Mouse (Mus musculus) Patski (cell line): Measurements from ENCODE around the gene Rasa4. TPM values are rescaled to one million over a fixed set of nuclear protein-coding genes. Genes with fewer than 3 reads are reported as not detected.
A peak's percentile ranks its signal among the peaks of the same experiment; 100 is the strongest.

Experiments used
- ATAC-seq: fragments of 100-300 bp; one replicate; pipeline ENCODE4 v1.8.0; 2021
- CTCF ChIA-PET: fragments of 350-600 bp; sonication (Branson Sonifier 250); formaldehyde crosslinking; loops from one replicate; lab custom pipeline; 2022; ENCODE audit warnings: inconsistent platforms; lab: Charles Lee
- POLR2A ChIA-PET: fragments of 350-600 bp; sonication (Branson Sonifier 250); formaldehyde crosslinking; loops from one replicate; lab custom pipeline; 2022; ENCODE audit warnings: antibody characterized with exemption, inconsistent platforms; lab: Charles Lee
- DNase-seq: peaks from one replicate; pipeline ENCODE4 v3.0.0-alpha.2; 2011; ENCODE audit warnings: low read depth, low spot score
- H3K27me3 ChIP-seq: fragments of 371-371 bp; one replicate; pipeline ENCODE4 v1.5.1; 2021
- CTCF ChIP-seq: fragments of 100-300 bp; IDR thresholded peaks from one replicate; pipeline ENCODE4 v1.5.1; 2021
- in situ Hi-C: fragments of 300-500 bp; cut with MboI; formaldehyde crosslinking; loops from 3 replicates; pipeline ENCODE4 v1.11.1; 2018; ENCODE audit warnings: low pct_unique_long_range_greater_than_20kb, mixed read lengths
- polyA plus RNA-seq: library from polyadenylated mRNA; unstranded; gene quantifications from one replicate; pipeline ENCODE4 v1.2.3, GENCODE M21; 2021

Gene Rasa4
- polyA plus RNA-seq = 8.7 TPM

DNA sequence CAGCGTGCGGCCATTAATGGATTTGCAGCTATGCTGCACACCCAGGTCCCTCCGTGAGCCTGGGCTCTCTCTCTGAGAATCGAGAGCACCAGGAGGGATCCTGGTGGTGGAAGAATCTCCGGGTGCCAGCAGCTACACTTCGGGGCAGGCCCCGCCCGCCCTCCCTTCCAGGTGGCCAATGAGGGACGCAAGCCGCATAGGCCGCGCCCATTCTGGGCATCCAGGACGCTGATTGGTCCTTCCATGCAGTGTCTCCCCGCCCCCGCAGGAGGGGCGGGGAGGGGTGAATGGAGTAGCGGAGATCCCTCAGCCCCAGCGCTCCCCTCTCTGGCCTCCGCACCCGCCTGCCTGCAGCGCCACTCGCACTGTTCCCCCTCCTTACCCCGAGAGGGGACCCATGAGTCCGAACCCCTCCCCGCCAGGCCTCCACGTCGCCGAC is at the start of gene Rasa4:
Rasa4 (plus strand) TSS at position 248 of the 439 bp plus-strand sequence.
- ChIA-PET CTCF (no interaction called here), POLR2A (no interaction called here)
- peak; percentile 93 for ATAC-seq
- H3K27me3 ChIP-seq = no peaks in the 10 kb centered on the region
- peak; percentile 70 for DNase-seq
- in situ Hi-C loops = no loop called here
- TF ChIP-seq CTCF = no peak

DNA sequence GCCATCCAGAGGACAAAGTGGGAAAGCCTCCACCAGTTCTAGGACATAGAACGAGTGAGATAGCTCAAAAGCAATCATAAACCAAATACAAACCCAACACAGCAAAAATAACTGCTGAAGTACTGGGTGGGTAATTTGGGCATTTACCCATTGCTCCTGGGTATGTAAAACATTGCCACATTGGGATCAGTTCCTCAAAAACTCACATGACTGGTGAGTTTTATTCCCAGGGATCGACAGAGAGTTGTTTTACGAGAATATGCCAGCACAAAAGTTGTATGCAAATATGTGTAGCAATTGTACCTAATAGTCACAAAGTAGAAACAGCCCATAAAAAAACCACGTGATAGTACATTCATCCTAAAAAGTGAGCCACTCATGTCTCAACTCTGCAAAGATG is 48.8 kb upstream of the Rasa4 start:
- ATAC-seq (no peak), DNase-seq (no peak)
- no peaks in the 10 kb centered on the region for H3K27me3 ChIP-seq
- ChIA-PET CTCF (interaction anchor here (1.0 to 2.4 kb wide), 3 partner anchors 19 to 39 kb away, joined by 3 to 7 read pairs (median 3); no protein-coding TSS in a partner anchor), POLR2A (interaction anchor here (0.5 kb wide), 1 partner anchor 31 kb away, joined by 4 read pairs; no protein-coding TSS in a partner anchor)
- no peak for TF ChIP-seq CTCF
- in situ Hi-C loops = no loop called here

DNA sequence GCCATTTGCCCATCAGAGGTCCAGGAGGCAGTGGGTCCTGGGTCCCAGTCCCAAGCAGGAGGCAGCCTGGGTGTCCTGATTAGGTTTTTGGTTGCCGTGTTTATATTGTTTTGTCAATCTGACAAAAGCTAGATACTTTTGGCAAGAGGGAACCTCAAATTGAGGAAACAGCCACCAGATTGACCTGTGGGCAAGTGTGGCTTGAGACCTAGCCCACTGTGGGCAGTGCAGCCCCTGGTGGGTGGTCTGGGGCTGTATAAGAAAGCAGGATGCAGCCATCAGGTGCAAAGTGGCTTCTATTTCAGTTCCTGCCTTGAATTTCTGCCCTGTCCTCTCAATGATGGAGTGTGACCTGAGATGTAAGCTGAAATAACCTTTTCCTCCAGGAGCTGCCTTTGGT is 48.4 kb upstream of the Rasa4 start:
- ATAC-seq = no peak
- in situ Hi-C loops = no loop called here
- H3K27me3 ChIP-seq = no peaks in the 10 kb centered on the region
- DNase-seq = no peak
- ChIA-PET CTCF (interaction anchor here (1.8 to 2.4 kb wide), 2 partner anchors 10 to 19 kb away, joined by 4 to 7 read pairs; no protein-coding TSS in a partner anchor), POLR2A (no interaction called here)
- no peak for TF ChIP-seq CTCF

DNA sequence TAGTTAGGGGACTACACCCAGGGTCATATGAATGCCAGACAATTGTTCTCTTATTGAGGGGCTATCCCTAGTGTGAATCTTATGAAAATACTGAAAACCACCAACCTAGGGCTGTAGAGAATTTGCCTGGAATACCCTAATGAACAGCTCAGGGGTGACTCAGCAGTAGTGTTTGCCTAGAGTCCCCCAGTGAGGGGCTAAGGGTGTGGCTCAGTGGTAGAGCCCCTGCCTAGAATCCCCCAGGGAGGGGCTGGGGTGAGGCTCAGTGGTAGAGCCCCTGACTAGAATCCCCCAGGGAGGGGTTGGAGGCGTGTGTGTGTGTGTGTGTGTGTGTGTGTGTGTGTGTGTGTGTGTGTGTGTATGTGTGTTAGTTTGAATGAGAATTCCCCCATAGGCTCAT is 47.0 kb upstream of the Rasa4 start:
- no peak for TF ChIP-seq CTCF
- H3K27me3 ChIP-seq = no peaks in the 10 kb centered on the region
- ChIA-PET CTCF (interaction anchor here (1.3 to 1.8 kb wide), 3 partner anchors 10 to 49 kb away, joined by 3 to 6 read pairs (median 4); no protein-coding TSS in a partner anchor), POLR2A (interaction anchor here (0.6 kb wide), 1 partner anchor 181 kb away, joined by 3 read pairs; no protein-coding TSS in a partner anchor)
- no peak for ATAC-seq
- no peak for DNase-seq
- in situ Hi-C loops = no loop called here

DNA sequence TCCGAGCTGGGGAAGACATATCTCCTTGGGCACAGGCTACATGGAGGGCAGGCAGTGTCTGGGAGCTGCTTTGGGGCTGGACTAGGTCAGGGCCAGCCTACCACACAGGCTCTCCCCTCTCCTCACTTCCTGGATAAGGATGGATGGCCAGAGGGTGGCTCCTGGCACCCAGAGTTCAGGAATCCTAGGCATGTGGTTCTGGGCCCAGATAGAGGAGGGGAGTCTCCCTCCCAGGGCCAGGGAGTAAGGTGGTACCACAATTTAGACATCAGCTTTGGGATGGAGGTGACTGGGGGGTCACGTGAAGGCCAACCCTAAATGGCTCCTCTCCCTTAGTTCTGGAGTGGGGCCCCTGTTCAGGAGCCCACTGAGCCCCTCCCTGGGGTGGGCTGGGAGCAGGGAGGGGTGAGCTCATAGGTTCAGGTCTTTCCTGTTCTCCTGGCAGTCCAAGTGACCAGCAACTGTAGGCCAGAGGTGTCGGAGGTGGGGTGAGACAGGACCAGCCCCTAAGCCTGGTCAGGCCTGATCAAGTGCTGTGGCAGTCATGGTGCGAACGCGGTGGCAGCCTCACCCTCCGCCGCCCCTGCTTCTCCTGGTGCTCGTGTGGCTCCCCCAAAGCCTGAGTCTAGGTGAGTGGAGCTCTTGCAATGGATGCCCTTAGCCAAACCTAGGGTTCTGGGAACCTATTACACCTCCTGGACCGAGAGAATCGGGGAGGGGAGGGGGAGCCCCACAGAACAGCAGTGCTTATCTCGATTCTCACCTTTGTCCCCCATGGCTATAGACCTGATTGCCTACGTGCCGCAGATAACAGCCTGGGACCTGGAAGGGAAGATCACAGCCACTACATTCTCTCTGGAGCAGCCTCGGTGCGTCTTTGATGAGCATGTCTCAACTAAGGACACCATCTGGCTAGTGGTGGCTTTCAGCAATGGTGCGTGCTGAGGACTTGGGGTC is 45.2 kb upstream of the Rasa4 start, which contains the start of gene Upk3b:
Upk3b (plus strand) TSS at position 239 of the 957 bp plus-strand sequence.
- ChIA-PET CTCF (interaction anchor here (1.2 kb wide), 1 partner anchor 36 kb away, joined by 5 read pairs; no protein-coding TSS in a partner anchor), POLR2A (no interaction called here)
- H3K27me3 ChIP-seq = no peaks in the 10 kb centered on the region
- no peak for TF ChIP-seq CTCF
- DNase-seq = no peak
- no peak for ATAC-seq
- in situ Hi-C loops = no loop called here

DNA sequence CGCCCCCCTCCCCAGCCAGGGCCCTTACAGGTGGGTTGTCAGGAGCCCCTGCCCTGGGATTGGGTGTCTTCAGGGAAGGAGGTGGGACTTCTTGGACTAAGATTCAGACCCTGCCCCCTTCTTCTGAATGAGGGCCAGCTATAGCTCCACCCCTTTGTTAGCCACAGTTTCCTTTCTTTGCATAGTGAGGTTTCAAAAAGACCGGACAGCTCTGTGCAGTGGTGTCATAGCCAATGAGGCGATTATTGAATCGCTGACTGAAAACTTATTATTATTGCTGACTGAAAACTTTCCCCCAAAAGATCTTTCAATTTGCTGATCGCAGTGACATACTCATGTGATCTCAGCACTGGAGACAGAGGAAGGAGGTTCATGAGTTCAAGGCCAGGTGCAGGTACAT is 43.5 kb upstream of the Rasa4 start:
- ChIA-PET POLR2A (no interaction called here), CTCF (no interaction called here)
- no peak for ATAC-seq
- TF ChIP-seq CTCF = no peak
- in situ Hi-C loops = no loop called here
- DNase-seq = no peak
- H3K27me3 ChIP-seq = no peaks in the 10 kb centered on the region

DNA sequence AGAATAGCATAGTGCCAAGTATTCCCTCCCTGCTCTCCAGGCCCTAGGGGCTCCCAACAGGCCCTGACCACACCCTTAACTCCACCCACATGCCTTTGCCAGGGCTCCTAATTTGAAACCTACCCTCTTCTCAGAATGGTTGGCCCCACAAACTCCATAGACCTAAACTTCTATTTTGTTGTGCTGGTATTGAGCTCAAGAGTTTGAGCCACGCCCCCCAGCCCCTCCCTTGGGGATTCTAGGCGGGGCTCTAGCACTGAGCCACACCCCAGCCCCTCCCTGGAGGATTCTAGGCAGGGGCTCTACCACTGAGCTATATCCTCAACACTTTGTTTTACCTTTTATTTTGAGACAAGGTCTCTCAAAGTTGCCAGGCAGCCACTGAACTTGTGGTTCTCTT is 42.5 kb upstream of the Rasa4 start:
- in situ Hi-C loops = no loop called here
- no peaks in the 10 kb centered on the region for H3K27me3 ChIP-seq
- ChIA-PET CTCF (interaction anchor here (1.2 kb wide), 1 partner anchor 54 kb away, joined by 3 read pairs; no protein-coding TSS in a partner anchor), POLR2A (no interaction called here)
- ATAC-seq = no peak
- DNase-seq = no peak
- no peak for TF ChIP-seq CTCF

DNA sequence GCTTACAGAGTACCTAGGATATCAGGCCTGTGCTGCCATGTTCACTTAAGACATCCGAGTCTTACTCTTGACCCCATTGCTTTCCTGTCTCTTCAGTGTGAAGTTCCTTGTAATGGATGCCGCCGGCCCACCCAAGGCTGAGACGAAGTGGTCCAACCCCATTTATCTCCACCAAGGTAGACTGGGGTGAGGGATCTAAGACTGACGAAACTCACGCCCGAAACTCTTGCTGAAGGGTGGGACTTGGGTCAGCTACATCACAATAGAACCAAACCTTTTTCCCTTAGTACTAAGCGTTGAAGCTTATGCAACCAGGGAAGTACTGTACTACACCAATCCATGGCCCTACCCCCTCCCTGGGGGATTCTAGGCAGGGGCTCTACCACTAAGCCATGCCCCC is 42.0 kb upstream of the Rasa4 start:
- ChIA-PET POLR2A (interaction anchor here (0.8 kb wide), 1 partner anchor 13 kb away, joined by 5 read pairs; no protein-coding TSS in a partner anchor), CTCF (interaction anchor here (1.2 kb wide), 1 partner anchor 55 kb away, joined by 3 read pairs; no protein-coding TSS in a partner anchor)
- no peak for TF ChIP-seq CTCF
- no peaks in the 10 kb centered on the region for H3K27me3 ChIP-seq
- DNase-seq = no peak
- in situ Hi-C loops = no loop called here
- ATAC-seq = no peak

DNA sequence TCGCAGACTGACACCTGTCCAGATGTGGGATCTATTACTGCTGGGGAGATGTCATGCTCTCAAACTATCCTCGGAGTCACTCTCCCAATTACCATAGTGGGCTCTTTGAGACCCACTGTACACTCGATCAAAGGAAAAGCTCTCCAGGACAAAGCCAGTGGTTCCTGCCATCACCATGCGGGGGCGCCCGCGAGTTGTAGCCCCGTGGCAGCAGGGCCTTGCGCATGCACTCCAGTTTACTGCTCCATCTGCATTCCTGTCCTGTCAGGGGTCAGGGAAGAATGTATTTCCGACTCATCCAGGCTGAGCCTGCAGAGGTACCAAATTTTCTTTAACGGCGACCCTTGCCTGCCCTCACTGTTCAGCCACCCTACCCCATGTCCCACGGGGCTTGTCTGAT is 38.9 kb upstream of the Rasa4 start:
- ATAC-seq (no peak), DNase-seq (no peak)
- no peak for TF ChIP-seq CTCF
- H3K27me3 ChIP-seq = no peaks in the 10 kb centered on the region
- ChIA-PET POLR2A (no interaction called here), CTCF (interaction anchor here (0.7 to 4.5 kb wide), 12 partner anchors 10 to 167 kb away, joined by 3 to 46 read pairs (median 4); partner anchors contain the start of gene Upk3bl)
- in situ Hi-C loops = loop anchor here (5.0 kb wide), 2 partner anchors 63 to 143 kb away; partner anchors contain the start of gene Zp3

DNA sequence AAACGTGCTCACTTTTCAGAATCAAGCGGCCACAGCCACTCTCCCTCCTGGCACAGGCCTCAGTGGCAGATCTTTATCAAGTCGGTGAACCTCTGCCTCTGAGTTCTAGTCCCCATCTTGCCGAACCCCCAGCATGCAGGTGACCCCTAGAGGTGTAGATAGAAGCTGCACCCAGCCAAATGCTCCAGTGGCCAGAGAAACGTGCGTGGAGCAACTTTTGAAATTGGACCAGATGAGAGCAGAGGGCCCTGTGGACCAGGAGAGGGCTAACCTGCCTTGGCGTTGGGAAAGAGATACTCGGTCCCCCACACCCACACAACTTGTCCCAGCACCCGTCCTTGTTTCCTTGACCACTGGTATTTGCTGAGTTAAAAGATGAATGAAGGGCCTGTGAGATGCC is 38.3 kb upstream of the Rasa4 start:
- CTCF ChIA-PET = interaction anchor here (0.6 to 4.5 kb wide), 18 partner anchors 9 to 168 kb away, joined by 3 to 46 read pairs (median 4); partner anchors contain the start of genes Upk3bl and Zp3
- POLR2A ChIA-PET = no interaction called here
- DNase-seq (no peak), ATAC-seq (no peak)
- TF ChIP-seq CTCF = peak; percentile 66
- H3K27me3 ChIP-seq = no peaks in the 10 kb centered on the region
- in situ Hi-C loops = loop anchor here (5.0 kb wide), 2 partner anchors 63 to 143 kb away; partner anchors contain the start of gene Zp3
